Mouse (Mus musculus) intestine, embryonic 14.5 days (tissue): ENCODE results near the gene Rnls. TPM values are rescaled to one million over a fixed set of nuclear protein-coding genes. Genes with fewer than 3 reads are reported as not detected.

Experiments used
- ATAC-seq: fragments of 200-750 bp; cut with Nextera tagmentation; replicated peaks from 2 replicates; pipeline ENCODE4 v1.8.0; 2017; ENCODE audit warnings: low read depth, moderate number of reproducible peaks, moderate TSS enrichment, moderate library complexity; ENCODE audit not compliant: low FRiP score, low TSS enrichment
- DNase-seq: peaks from one replicate; pipeline ENCODE4 v3.0.0-alpha.2; 2018; ENCODE audit warnings: low spot score
- H3K27ac ChIP-seq: fragments of 300-500 bp; sonication (generic); 2 replicates; pipeline ENCODE4 v1.5.1; 2014; ENCODE audit warnings: low read depth, mild to moderate bottlenecking, control low read depth
- H3K27me3 ChIP-seq: fragments of 300-500 bp; sonication (generic); replicated peaks from 2 replicates; pipeline ENCODE4 v1.6.1; 2014; ENCODE audit warnings: low read length, control low read depth; ENCODE audit not compliant: control insufficient read depth, insufficient read depth
- H3K36me3 ChIP-seq: fragments of 300-500 bp; sonication (generic); 2 replicates; pipeline ENCODE4 v1.6.1; 2014; ENCODE audit warnings: low read length, control low read depth; ENCODE audit not compliant: control insufficient read depth, insufficient read depth
- H3K4me1 ChIP-seq: fragments of 300-500 bp; sonication (generic); replicated peaks from 2 replicates; pipeline ENCODE4 v1.6.1; 2014; ENCODE audit warnings: low read length, control low read depth, mixed read lengths; ENCODE audit not compliant: control insufficient read depth, insufficient read depth
- H3K4me2 ChIP-seq: fragments of 300-500 bp; sonication (generic); 2 replicates; pipeline ENCODE4 v1.6.1; 2014; ENCODE audit warnings: low read length
- H3K4me3 ChIP-seq: fragments of 300-500 bp; sonication (generic); 2 replicates; pipeline ENCODE4 v1.5.1; 2014; ENCODE audit warnings: low read depth, low read length, control low read depth, mixed read lengths
- H3K9ac ChIP-seq: fragments of 300-500 bp; sonication (generic); 2 replicates; pipeline ENCODE4 v1.6.1; 2014; ENCODE audit warnings: mild to moderate bottlenecking, low read length
- H3K9me3 ChIP-seq: fragments of 300-500 bp; sonication (generic); 2 replicates; pipeline ENCODE4 v1.6.1; 2016; ENCODE audit warnings: low read length, control low read depth; ENCODE audit not compliant: control insufficient read depth
- WGBS: fragments of 180-500 bp; shearing (Covaris S2); extraction: QIAGEN DNeasy Blood & Tissue Kit; methylation state at CpG from one replicate; pipeline ENCODE4 v1.1.7; 2014; 5-methylcytosine and 5-hydroxymethylcytosine counted together
- polyA plus RNA-seq: library from polyadenylated mRNA; unstranded; fragments of >200 nt; fragmentation: Nextera tagmentation; extraction: Ambion mirVana; gene quantifications from 2 replicates; pipeline ENCODE4 v1.2.1, GENCODE M21; 2014

The Rnls gene
- polyA plus RNA-seq, 1 experiment from 2014 or later: 6.4 TPM

GRCm38 (mm10) chr19:33223766-33224165, 168.3 kb downstream of the Rnls start:
- no peak overlapping the region for H3K4me3 ChIP-seq
- H3K9ac ChIP-seq: no peak overlapping the region
- H3K4me1 ChIP-seq: peaks cover 32% of the 10 kb centered on the region
- ATAC-seq (no peak), DNase-seq (no peak)
- WGBS: 50% methylated on average over 5 of the region's 5 CpGs
- H3K27me3 ChIP-seq: no peaks in the 10 kb centered on the region
- no peaks in the 10 kb centered on the region for H3K36me3 ChIP-seq
- H3K9me3 ChIP-seq: no peaks in the 10 kb centered on the region
- no peak overlapping the region for H3K27ac ChIP-seq
- H3K4me2 ChIP-seq: peak overlapping the region; percentile 9; the same call in 1 of the 2 replicates

- Histone ChIP-seq H3K9me3 (no peaks in the 10 kb centered on the region), H3K9ac (no peak overlapping the region), H3K4me3 (no peak overlapping the region), H3K4me2 (no peak overlapping the region), H3K36me3 (no peaks in the 10 kb centered on the region), H3K4me1 (peaks cover 32% of the 10 kb centered on the region), H3K27me3 (no peaks in the 10 kb centered on the region), H3K27ac (no peak overlapping the region)
- 50% methylated on average over 6 of the region's 6 CpGs for WGBS
- no peak for DNase-seq
- ATAC-seq: no peak
These were observed 168.8 kb downstream of the Rnls start for GRCm38 (mm10) chr19:33223276-33223675.

GRCm38 (mm10) chr19:33222595-33223223, 169.4 kb downstream of the Rnls start:
- 66% methylated on average over 12 of the region's 12 CpGs for WGBS
- Histone ChIP-seq H3K27ac (no peak overlapping the region), H3K36me3 (no peaks in the 10 kb centered on the region), H3K4me2 (no peak overlapping the region), H3K9me3 (no peaks in the 10 kb centered on the region), H3K27me3 (no peaks in the 10 kb centered on the region), H3K4me3 (no peak overlapping the region), H3K4me1 (peaks cover 32% of the 10 kb centered on the region), H3K9ac (no peak overlapping the region)
- ATAC-seq: no peak
- no peak for DNase-seq

- DNase-seq (no peak), ATAC-seq (no peak)
- no peaks in the 10 kb centered on the region for H3K36me3 ChIP-seq
- H3K9me3 ChIP-seq: no peaks in the 10 kb centered on the region
- 88% methylated on average over 6 of the region's 6 CpGs for WGBS
- no peak overlapping the region for H3K4me2 ChIP-seq
- no peak overlapping the region for H3K9ac ChIP-seq
- H3K27me3 ChIP-seq: no peaks in the 10 kb centered on the region
- H3K27ac ChIP-seq: no peak overlapping the region
- H3K4me3 ChIP-seq: no peak overlapping the region
- peaks cover 5% of the 10 kb centered on the region for H3K4me1 ChIP-seq
These were observed 174.2 kb downstream of the Rnls start for GRCm38 (mm10) chr19:33217791-33218300.

- Histone ChIP-seq H3K27ac (no peak overlapping the region), H3K4me3 (no peak overlapping the region), H3K27me3 (no peaks in the 10 kb centered on the region), H3K9ac (no peak overlapping the region), H3K36me3 (no peaks in the 10 kb centered on the region), H3K4me2 (no peak overlapping the region), H3K4me1 (no peaks in the 10 kb centered on the region), H3K9me3 (no peaks in the 10 kb centered on the region)
- no peak for ATAC-seq
- DNase-seq: no peak
- WGBS: 85% methylated on average over 2 of the region's 2 CpGs
These were observed 182.4 kb downstream of the Rnls start for GRCm38 (mm10) chr19:33209709-33210108.

GRCm38 (mm10) chr19:33207991-33208390, 184.1 kb downstream of the Rnls start:
- Histone ChIP-seq H3K36me3 (no peaks in the 10 kb centered on the region), H3K4me2 (no peak overlapping the region), H3K4me1 (no peaks in the 10 kb centered on the region), H3K27me3 (no peaks in the 10 kb centered on the region), H3K9me3 (no peaks in the 10 kb centered on the region), H3K9ac (no peak overlapping the region), H3K4me3 (no peak overlapping the region), H3K27ac (no peak overlapping the region)
- WGBS: 18% methylated on average over 1 of the region's 1 CpGs
- DNase-seq (no peak), ATAC-seq (no peak)

- H3K36me3 ChIP-seq: no peaks in the 10 kb centered on the region
- ATAC-seq (no peak), DNase-seq (no peak)
- no peaks in the 10 kb centered on the region for H3K4me1 ChIP-seq
- H3K27me3 ChIP-seq: no peaks in the 10 kb centered on the region
- no peaks in the 10 kb centered on the region for H3K9me3 ChIP-seq
- no peak overlapping the region for H3K27ac ChIP-seq
- H3K4me3 ChIP-seq: no peak overlapping the region
- no peak overlapping the region for H3K4me2 ChIP-seq
- WGBS: 77% methylated on average over 2 of the region's 2 CpGs
- H3K9ac ChIP-seq: no peak overlapping the region
These were observed 186.7 kb downstream of the Rnls start for GRCm38 (mm10) chr19:33205389-33205788.

GRCm38 (mm10) chr19:33202422-33202821, 189.7 kb downstream of the Rnls start:
- Histone ChIP-seq H3K27ac (no peak overlapping the region), H3K4me1 (no peaks in the 10 kb centered on the region), H3K9ac (no peak overlapping the region), H3K27me3 (no peaks in the 10 kb centered on the region), H3K36me3 (no peaks in the 10 kb centered on the region), H3K4me2 (no peak overlapping the region), H3K4me3 (no peak overlapping the region), H3K9me3 (no peaks in the 10 kb centered on the region)
- DNase-seq (no peak), ATAC-seq (no peak)
- WGBS: 90% methylated on average over 6 of the region's 6 CpGs

- ATAC-seq (no peak), DNase-seq (no peak)
- no peak overlapping the region for H3K27ac ChIP-seq
- no peak overlapping the region for H3K9ac ChIP-seq
- H3K9me3 ChIP-seq: no peaks in the 10 kb centered on the region
- H3K36me3 ChIP-seq: no peaks in the 10 kb centered on the region
- no peak overlapping the region for H3K4me3 ChIP-seq
- H3K4me1 ChIP-seq: no peaks in the 10 kb centered on the region
- H3K27me3 ChIP-seq: no peaks in the 10 kb centered on the region
- H3K4me2 ChIP-seq: no peak overlapping the region
- 57% methylated on average over 4 of the region's 4 CpGs for WGBS
These were observed 190.9 kb downstream of the Rnls start for GRCm38 (mm10) chr19:33201181-33201580.
